Mouse (Mus musculus) fat pad, adult 2 months (tissue): ENCODE results near the gene Adamtsl1.

Experiments
- DNase-seq: peaks from one replicate; pipeline ENCODE4 v3.0.0-alpha.2; 2011; ENCODE audit warnings: low read depth, low spot score; ENCODE audit errors: extremely low read depth

Adamtsl1 gene

DNA sequence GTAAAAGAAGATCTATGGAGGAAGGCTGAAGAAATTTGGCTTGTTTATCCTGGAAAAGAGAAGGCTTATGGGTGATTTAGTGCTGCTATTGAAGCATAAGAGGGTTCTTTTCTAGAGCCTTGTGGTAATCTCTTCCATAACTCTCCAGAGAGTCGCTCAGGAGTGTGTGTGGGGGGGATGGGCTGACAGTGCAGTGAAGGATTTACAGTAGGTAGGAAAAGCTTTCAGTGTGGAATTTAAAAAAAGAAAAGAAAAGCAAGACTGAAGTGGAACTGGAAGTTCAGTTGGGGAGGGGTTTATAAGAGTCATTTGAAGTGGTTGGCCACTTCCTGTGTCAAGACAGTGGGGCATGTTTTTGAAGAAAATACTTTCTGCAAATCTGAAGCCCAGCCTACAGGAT, 155.8 kb downstream of the Adamtsl1 start:
- DNase-seq: no peak

DNA sequence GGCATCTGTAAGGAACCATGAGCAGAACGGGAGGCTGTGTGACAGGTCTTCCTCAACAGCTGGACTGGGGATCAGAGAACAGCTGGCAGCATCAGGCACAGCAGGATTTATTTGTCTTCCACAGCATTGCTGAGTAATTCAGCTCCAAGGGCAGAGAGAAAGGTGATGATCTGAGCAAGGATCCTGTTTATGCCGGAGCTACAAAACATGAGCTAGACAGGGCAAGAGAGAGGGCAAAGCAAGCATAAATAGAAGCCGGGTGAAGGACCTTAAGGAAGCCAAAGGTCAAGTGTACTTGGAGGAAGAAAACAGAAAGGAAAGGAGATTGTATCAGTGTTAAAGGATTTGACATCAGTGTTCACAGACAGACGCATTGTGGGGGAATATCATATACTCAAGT, 158.3 kb downstream of the Adamtsl1 start:
- no peak for DNase-seq

DNA sequence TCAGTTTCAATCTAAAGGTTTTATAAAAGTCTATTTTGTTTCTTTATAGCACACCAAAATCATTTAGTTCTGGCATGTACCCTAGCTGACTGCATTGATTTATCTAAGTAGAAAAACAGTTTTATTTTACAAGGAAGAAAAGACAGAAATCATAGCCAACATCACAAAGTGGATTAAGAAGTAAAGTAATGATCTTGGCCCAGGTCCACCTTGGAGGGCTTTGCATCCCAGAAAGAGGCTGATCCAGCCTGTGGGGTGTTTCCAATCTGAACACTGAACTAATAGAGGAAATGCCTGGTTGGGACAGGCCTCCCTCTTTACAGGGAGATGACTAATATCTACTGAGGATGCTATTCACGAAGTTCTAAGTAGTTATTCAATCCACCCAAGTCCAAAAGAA, 163.6 kb downstream of the Adamtsl1 start:
- DNase-seq: no peak

DNA sequence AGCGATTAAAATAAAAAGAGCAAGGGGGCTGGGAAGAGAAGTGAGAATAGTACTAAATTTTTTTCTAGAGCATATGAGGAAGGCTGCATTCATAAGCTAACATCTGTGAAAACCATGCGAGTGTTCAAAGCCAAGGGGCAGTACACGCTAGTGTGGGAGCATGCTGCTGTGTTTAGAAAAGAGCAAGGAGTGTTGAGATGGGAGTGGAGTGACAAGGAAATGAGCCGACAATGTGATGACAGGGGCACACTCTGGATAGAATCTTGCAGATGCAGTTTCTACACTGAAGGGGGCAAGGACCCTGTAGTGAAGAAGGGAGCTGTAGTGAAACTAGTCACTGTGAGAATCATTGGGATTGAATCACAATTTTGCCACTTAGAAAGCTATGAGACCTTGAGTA, 172.2 kb downstream of the Adamtsl1 start:
- no peak for DNase-seq

DNA sequence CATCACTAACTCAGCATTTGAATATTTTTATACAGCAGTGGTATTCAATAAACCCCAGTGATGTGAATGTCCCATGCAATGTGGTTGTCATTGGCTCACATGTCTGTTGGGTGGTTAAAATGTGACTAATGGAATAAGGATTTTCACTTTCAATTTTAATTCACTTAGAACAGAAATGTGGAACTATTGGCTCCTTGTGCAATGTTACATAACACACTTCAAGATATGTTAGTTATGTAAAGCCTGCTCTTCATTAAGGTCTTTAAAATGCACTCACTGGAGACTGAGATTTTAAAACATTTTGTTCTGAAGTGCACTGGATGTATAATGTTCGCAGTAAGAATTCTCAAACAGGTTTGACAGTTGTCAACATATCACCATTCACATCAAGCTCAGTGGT, 181.3 kb downstream of the Adamtsl1 start:
- no peak for DNase-seq

DNA sequence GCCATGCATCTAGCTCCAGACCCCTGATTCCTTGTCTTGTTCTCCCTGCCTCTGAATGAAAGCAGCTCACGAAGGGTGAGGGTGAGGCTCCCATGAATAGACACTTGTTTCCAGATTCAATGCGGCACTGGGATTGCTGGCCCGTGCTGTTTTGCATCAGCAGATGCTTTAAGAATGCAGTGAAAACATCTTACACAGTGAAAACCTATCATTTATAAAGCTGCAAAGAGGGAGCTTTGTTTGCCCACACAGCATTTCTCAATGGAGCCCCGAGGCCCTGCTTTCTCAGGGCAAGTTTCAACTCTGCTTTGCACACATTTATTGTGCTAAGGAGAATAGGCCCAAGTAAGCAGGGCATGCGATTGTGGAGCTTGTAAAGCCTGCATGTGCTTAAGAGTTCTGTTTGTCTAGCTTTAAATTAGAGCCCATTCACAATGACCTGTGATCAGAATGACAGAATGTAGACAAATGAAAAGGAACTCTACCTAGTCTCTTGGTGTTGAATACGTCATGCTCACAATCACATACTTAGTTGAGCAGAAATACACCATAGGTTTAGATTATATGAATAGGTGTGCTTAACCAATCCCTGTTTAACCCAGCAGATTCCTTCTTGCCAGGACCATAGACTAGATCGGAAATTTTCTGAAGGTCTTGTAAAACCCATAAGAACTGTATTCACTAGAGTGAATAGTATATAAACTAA, 193.5 kb downstream of the Adamtsl1 start:
- DNase-seq: no peak

DNA sequence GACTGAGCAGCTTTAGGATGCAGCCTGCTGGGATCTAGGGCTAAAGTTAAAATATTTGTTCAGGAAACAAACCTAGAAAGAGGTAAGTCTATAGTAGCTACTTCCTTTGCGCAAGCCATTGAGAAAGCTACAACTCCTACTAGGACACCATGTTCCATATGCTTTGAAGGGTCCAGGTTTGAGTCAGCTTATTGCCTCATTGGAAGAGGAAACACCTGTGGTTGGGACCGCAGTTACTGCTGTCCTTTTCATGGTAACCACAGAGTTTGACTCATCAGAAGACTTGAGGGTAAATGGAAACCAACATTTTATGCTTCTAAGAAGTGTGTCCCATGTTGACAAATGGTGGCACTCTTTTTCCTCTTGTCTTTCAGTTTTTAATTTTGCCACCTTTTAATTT, 195.7 kb downstream of the Adamtsl1 start:
- no peak for DNase-seq

DNA sequence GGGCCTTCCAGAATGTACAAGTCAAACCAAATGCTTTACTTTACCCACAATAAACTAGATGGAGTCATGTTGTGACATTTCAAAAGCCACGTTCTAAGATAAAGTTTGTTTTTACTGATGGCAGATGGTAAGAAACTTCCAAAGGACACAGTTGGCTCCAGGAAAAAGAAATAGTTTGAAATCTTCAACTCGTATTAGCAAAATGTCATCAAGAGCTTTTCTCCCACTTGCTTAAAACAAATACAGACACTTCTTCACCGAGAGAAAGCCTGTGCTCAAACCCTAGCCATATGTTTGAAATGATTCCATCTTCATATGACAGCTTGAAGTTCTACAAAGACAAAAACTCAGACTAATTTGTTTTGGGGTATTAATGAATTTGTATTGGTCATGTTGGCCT, 211.0 kb downstream of the Adamtsl1 start:
- DNase-seq: no peak

DNA sequence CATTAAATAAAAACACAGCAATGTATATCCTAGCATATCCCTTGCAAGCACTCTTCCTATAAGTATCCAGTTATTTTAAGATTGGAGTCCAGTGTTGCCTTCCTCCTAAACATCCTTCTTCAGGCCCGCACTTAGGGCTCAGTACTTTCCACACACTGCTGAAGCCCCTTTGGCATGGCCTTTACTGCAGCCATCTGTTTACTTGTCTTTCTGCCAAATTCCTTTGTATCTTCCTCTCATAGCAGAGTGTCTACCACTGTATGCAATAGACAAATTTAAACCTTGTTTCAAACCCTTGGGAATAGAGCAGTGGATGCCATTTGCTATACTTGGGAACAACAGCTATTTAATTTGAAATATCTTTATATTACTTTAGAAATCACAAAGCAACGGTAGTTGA, 213.8 kb downstream of the Adamtsl1 start:
- no peak for DNase-seq

DNA sequence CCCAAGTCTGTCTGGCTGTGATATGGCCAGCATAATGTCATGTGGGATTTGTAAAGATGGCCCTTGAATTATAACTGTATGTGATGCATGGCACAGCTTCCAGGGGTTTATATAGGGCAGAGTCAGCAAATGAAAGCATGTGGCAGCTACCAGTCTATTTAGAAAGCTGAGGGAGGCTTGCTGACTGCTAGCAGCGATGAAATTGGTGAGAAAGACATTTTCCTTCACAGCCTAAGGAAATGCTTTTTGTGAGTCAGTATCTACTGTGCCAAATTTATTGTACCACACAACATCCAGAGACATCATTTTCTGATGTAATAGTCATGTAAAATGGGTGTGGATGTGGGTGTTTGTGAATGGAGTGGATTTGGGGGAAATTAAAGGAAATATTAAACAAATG, 214.4 kb downstream of the Adamtsl1 start:
- no peak for DNase-seq

DNA sequence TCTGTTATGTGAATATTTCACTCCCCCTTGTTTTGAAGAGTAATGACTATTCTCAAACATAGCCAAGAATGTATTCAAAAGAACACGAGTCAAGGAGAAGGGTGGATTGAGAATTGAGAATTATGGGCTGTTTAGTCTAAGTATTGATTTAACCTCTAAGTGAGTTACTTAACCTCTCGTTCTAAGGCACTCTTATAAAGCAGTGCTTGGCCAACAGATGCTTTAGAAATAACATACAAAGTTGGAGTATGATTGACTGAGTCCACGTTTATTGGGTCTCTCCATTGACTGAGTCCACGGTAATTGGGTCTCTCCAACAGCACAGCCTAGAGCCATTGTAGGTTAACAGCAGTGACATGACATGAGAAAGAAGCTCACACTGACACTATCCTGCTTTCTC, 226.5 kb downstream of the Adamtsl1 start:
- no peak for DNase-seq

DNA sequence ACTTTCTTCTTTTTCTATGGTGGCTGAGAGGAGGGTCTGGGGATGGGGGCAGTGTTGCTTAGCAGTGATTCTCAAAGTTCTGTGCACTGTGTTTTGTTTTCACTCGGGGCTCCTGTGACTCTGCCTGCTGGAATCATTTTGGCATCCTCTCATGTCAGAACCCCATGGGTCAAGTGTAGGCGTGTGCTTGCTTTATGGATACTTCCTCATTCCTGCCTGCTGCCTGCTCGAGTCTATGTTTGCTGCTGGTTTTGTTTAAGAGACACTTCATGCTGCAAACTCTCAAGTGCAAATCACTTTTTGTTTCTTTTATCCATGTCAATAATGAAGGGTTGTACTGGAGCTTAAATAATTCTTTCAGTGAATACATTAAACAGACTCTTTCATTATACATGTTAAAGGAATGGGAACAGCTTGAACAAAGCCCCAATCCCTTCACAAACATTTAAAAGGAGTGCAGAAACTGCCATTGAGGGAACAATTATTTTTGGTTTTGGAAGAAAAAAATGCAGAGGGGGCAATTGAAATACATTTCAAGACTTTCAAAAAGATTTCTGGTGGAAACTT, 227.9 kb downstream of the Adamtsl1 start:
- no peak for DNase-seq

DNA sequence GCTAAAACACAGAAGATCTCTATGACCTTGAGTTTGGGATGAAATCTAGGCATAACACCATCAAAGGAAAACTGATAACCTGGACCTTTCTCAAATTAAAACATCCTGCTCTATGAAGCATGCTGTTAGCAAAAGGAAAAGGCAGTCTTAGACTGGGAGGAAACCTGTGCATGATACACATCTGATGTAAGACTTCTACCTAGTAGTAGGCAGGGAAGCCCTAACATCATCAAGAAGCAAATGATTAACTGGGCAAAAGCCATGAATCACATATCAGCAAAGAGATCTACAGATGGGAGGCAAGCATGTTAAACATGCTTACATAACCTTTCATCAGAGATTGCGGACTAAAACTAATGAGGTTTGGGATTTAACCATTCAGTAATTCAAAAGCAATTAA, 229.5 kb downstream of the Adamtsl1 start:
- no peak for DNase-seq

DNA sequence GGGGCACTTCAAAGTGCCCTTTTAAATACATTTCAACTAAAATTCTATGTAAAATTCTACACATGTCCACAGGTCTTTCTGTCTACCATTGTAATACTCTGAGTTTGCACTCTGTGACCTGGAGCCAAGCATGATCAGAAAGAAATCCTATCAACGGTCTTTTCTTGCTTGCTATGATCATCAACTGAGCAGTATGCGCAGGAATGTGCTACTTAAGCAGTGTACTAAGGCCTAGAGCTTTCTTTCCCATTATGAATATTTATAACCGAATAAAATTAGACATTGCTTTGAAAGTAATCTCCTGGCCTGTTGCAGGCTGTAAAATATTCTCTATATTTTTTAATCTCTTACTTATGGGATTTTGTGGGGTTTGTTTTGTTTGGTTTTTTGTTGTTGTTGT, 248.7 kb downstream of the Adamtsl1 start:
- no peak for DNase-seq

DNA sequence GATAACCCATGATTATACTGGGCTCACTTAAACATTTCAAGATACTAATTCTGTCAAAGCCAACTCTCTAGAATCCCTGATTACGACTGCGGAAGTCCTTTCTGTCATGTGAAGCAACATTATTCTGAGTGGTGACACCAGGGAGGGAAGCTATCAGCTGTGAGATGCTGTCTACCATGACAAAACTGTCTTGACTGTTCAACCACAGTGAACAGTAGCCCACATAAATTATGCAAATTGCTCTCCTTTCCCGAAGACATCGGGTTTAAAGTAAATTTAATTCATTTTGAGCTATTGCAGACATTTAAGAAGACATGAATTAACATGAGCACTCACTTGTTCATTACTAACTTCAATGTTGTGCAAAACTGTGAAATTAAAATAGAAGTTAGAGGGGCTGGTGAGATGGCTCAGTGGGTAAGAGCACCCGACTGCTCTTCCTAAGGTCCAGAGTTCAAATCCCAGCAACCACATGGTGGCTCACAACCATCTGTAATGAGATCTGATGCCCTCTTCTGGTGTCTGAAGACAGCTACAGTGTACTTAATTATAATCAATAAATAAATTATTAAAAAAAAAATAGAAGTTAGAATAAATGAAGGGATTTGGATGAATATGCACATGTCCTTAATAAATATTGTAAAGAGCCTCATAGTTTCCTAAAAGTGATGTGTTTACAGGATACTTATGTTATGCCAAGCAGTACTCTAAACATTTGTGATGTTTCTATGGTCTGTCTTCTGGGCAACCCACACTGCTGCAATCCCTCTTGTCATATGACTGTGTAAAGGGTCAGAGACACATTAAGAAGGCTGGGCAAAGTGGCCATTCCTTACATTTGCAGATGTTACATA, 249.4 kb downstream of the Adamtsl1 start:
- DNase-seq: no peak

DNA sequence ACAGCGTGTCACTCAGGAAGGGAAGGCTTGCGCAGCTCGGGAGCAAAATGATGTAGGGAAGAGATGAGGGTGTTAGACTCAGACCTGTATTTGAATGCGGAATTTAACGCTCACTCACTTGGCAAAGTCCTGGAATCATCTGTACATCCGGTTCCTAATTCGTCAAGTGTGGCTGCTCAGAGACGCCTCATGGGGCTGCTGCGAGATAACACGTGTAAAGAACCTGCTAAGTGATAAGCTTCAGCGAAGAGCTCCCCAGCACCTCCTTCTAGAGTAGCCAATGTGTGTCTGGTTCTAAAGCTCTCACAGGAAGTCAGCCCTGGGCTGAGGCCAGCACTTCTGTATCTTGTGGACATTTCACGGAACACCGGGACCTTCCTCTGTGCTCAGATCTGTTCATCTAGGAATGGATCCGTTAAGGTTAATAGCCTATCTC, 250.1 kb downstream of the Adamtsl1 start:
- no peak for DNase-seq

DNA sequence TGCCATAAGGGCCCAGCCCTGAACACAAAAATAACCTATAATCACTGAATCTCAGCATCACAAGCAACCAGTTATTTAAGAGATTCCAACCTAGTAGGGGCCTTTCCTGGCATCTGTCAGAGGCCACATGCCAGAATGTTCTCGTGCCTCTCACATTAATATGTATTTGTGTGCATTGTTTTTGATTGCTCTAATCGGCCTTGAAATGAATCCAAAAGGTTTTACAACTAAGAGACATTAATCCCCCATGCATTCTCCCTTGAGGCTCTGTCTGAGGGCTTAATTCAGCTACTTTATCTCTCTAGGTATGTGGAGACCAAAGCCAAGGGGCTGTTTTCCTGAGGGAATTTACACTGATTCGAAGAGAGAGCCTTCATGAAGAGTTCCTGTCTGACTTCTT, 250.5 kb downstream of the Adamtsl1 start:
- DNase-seq: no peak

DNA sequence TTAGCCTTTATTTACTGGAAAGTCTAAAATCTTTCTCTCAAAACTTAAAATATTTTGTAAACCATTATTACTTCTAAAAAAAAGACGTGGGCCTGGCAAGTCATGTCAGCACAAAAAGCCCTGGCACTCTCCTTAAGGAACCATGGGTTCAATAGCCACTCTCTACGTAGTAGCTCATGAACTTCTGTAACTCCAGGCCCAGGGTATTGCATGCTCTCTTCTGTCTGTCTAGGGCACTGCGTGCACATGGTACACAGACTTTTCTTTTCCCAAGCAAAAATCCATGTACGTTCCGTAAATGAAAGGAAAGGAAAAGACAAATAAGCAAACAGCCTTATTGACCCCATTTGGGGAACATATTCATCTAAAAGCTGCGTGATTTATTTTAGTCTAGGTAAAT, 253.7 kb downstream of the Adamtsl1 start:
- DNase-seq: no peak

DNA sequence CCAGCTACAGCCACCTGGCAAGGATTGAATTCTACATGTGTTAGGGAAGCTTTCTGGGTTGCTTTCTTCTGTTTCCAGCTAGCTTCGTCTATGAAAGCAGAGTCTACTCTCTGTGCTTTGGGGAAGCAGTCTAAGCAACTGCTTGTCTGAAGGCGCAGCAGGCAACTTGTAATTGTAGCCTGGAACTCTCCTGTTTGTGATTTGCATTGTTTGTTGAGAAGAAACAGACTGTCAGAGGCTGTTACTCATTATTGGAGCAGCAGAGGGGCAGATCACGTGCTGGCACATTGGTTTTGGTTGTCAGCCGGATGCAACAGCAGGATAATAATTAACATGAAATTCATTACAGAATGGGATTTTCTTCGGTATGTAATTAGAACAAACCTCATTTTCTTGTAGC, 254.1 kb downstream of the Adamtsl1 start:
- no peak for DNase-seq

DNA sequence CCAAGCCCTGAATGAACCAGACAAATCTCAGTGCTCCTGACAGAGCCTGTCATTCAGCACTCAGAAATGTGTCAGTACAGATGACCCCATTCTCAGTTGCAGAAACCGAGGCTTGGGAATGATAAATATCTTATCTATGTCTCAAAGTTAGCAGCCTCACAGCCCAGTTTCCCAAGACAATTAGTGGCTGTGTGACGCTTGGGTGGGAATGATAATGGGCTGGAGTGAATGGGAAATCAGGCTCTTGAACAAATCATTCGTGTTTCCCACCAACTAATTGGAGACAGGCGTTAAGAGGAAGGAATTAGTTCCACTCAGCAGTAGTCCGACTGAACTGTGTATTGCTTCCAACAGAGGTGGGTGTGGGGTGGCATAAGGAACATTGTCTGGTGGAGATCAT, 268.5 kb downstream of the Adamtsl1 start:
- DNase-seq: no peak

DNA sequence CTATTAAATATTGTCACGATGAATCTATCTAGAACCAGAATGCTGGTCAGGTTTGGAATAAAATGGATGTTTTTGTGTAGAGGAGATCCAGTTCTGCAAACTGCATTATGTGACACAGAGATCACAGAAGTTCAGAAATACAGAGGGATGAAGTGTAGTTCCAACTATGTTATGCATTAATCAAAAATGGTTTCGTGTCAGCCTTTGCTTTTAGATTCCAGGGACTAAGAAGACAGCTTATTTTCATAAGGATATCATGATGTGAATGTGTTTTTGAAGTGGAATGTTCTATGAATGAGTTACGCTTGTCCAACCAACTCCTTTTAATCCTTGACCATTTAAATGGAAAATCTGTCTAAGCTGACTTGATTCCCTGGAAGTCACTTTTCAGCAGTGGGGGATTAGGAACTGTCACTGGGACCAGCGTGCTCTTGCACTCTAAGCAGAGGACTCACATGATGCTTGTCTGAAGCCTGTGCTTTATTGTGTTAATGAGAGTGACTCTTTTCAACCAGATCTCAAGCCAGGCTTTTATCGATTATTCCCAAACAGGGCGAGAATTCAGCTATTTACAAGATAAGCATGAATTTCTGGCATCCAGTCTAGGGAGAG, 269.9 kb downstream of the Adamtsl1 start:
- DNase-seq: no peak

DNA sequence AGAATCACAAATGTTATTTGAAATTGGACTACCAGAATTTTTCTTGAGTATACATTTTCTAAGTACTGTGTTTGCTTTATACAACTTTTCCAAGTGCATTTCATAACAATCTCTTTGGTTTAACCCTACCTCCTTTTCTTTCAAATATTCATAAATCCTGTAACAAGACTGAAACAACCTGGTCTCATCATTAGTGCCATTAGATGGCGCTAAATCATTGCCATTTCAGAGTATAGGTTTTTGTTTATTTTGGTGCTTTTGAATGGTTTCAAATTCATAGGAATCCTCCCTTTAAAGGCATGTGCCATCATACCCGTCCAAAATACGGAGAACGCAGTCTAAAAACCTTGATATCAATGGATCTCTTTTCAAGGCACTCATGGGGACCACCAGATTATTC, 270.5 kb downstream of the Adamtsl1 start:
- no peak for DNase-seq
